Mouse (Mus musculus): ENCODE results near the gene Bad. TPM values are rescaled to one million over a fixed set of nuclear protein-coding genes. Genes with fewer than 3 reads are reported as not detected.

Gene Bad
- polyA plus RNA-seq, 1 experiment from 2014 or later, result 58.1 TPM

DNA sequence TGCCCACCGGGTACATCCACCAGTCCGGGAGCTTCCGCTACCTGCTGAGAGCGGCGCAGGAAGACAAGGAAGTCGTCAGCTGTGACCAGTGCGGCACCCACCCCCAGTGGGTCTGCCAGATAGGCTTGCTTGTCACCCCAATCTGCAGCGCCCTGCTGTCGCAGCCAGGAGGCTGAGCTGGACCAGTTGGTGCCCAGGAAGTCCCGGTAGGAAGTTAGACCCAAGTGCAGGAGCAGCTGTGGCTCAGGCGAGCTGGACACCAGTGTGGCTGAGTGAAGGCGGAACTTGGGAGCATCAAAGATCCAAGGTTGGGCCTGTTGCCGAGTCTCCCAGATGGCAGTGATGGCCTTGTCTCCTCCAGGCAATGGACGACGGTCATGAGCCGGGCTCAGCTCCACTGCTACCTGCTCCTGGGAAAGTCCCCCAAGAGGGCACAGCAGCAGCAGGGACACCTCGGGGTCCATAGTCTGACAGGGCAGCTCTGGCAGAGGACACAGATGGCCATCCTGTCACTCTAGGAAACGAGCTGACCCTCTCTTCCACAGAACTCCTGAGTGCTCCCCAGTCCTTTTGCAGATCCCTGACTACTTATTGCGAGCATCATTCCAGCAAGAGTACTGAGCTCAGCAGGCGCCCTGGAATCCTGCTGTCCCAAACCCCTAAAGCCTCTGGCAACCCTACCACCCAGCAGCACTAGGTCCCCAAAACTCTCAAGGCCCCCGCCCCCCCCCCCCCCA, 53.8 kb downstream of the Bad start:
- no peak for ATAC-seq (replicated peaks; ENCODE audit: low FRiP score, low TSS enrichment, low read depth)
- Histone ChIP-seq H3K9ac (ENCODE audit: low read length) (peak overlapping the region; percentile 39), H3K27me3 (replicated peaks; ENCODE audit: control insufficient read depth, insufficient read depth, low read length) (no peaks in the 10 kb centered on the region), H3K4me1 (replicated peaks; ENCODE audit: control insufficient read depth, insufficient read depth, low read length) (peaks cover 17% of the 10 kb centered on the region), H3K9me3 (ENCODE audit: control insufficient read depth, low read length) (0 out of 2 replicates have a peak, but pooled peaks cover 4% of the 10 kb centered on the region), H3K36me3 (ENCODE audit: control insufficient read depth, insufficient read depth, low read length) (peaks cover 17% of the 10 kb centered on the region; the same call in 1 of the 2 replicates), H3K4me3 (ENCODE audit: low read depth, low read length) (peak overlapping the region; percentile 58), H3K27ac (ENCODE audit: low read depth) (no peak overlapping the region), H3K4me2 (ENCODE audit: low read length) (peak overlapping the region; percentile 89)
- WGBS, result 52% methylated on average over 20 of the region's 21 CpGs
- DNase-seq (ENCODE audit: low spot score), result peak; percentile 57

DNA sequence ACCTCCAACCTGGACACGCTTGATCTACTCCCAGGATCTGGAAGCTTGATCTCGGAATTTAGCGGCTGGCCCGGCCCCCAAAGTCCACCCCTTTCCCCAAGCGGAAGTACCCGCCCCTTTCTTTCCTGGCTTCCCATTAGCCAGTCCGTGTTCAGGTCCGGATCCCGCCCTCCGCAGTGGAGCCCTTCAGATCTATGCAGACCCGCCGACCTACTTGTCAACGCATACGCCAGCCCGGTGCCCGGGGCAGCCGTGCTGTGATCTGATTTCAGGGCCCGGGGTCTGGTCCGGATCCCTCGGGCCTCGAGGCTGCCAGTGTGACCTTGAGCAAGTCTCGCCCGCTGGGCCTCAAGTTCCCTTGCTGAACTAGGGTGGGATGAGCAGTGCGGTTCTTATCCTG, 54.3 kb downstream of the Bad start, which contains the start of the genes Nudt22 and Trpt1:
TSS of gene Nudt22 (minus strand) at position 112 of the 400 bp plus-strand sequence.
TSS of gene Trpt1 (plus strand) at position 126 of the 400 bp plus-strand sequence.
- H3K4me2 ChIP-seq (ENCODE audit: low read length), result peak within 1 kb of the TSS; percentile 89
- ATAC-seq (replicated peaks; ENCODE audit: low FRiP score, low TSS enrichment, low read depth) (peak; percentile 85), DNase-seq (ENCODE audit: low spot score) (peak; percentile 91)
- peaks cover 17% of the 10 kb centered on the region for H3K4me1 ChIP-seq (replicated peaks; ENCODE audit: control insufficient read depth, insufficient read depth, low read length)
- H3K9me3 ChIP-seq (ENCODE audit: control insufficient read depth, low read length), result 0 out of 2 replicates have a peak, but pooled peaks cover 4% of the 10 kb centered on the region
- peak within 1 kb of the TSS; percentile 19; the same call in 1 of the 2 replicates for H3K27ac ChIP-seq (ENCODE audit: low read depth)
- WGBS, result under 1% methylated on average over 24 of the region's 24 CpGs
- peak within 1 kb of the TSS; percentile 62 for H3K9ac ChIP-seq (ENCODE audit: low read length)
- peaks cover 17% of the 10 kb centered on the region; the same call in 1 of the 2 replicates for H3K36me3 ChIP-seq (ENCODE audit: control insufficient read depth, insufficient read depth, low read length)
- H3K27me3 ChIP-seq (replicated peaks; ENCODE audit: control insufficient read depth, insufficient read depth, low read length), result no peaks in the 10 kb centered on the region
- peak within 1 kb of the TSS; percentile 58 for H3K4me3 ChIP-seq (ENCODE audit: low read depth, low read length)

DNA sequence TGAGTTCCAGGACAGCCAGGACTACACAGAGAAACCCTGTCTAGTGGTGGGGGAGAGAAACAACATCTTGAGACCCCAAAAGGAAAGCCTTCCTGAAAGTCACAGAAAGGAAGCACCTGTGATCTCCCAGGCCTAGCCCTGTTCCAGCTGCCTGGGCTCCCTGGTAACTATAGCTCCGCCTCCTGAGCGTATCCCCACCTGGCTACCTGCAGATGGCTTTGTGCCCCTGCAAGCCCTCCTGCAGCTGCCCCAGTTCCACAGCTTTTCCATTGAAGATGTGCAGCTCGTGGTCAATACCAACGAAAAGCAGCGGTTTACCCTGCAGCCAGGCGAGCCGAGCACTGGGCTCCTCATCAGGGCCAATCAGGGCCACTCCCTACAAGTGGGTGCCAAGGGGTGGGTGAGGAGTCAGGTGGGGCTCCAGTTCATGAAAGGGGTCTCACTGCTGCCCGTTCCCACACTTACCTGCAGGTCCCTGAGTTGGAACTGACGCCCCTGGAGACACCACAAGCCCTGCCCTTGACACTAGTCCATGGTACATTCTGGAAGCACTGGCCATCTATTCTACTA, 56.1 kb downstream of the Bad start:
- Histone ChIP-seq H3K9ac (ENCODE audit: low read length) (no peak overlapping the region), H3K27ac (ENCODE audit: low read depth) (no peak overlapping the region), H3K4me2 (ENCODE audit: low read length) (no peak overlapping the region), H3K36me3 (ENCODE audit: control insufficient read depth, insufficient read depth, low read length) (peaks cover 17% of the 10 kb centered on the region; the same call in 1 of the 2 replicates), H3K4me1 (replicated peaks; ENCODE audit: control insufficient read depth, insufficient read depth, low read length) (peaks cover 12% of the 10 kb centered on the region), H3K4me3 (ENCODE audit: low read depth, low read length) (no peak overlapping the region), H3K9me3 (ENCODE audit: control insufficient read depth, low read length) (0 out of 2 replicates have a peak, but pooled peaks cover 4% of the 10 kb centered on the region), H3K27me3 (replicated peaks; ENCODE audit: control insufficient read depth, insufficient read depth, low read length) (no peaks in the 10 kb centered on the region)
- WGBS, result 86% methylated on average over 9 of the region's 9 CpGs
- ATAC-seq (replicated peaks; ENCODE audit: low FRiP score, low TSS enrichment, low read depth) (no peak), DNase-seq (ENCODE audit: low spot score) (no peak)

DNA sequence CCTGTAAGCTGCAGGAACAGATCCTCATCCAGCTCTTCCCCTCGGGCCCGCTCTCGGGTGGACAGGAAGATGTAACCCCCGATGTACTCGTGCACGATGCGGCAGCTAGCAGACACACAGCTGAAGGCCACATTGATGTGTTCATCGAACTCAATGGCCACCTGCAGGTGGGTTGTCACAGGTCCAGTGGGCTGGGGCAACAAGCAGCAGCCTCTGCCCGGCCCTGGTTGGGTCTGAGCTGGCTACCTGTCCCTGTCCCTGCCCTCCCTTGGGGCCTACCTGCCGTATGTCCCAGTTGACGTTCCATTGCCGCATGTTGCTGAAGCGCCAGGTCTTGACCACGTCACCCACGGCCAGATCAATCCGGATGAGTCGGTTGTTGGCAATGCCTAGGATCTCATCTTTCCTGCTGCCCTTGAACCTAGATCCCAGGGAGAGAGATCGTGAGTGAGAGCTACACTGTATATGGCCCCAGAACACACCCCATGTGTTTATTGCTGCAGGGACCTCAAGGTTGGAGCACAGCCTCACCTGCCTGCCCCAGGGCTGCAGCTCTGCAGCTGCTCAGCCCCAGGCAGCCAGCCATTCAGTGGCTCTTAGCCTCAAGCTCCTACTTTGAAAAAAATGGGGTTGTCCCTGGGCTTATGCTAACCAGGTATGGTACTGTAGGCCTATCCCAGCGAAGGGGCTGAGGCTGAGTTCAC, 57.9 kb downstream of the Bad start:
- Histone ChIP-seq H3K4me3 (ENCODE audit: low read depth, low read length) (no peak overlapping the region), H3K9me3 (ENCODE audit: control insufficient read depth, low read length) (0 out of 2 replicates have a peak, but pooled peaks cover 4% of the 10 kb centered on the region), H3K27ac (ENCODE audit: low read depth) (no peak overlapping the region), H3K36me3 (ENCODE audit: control insufficient read depth, insufficient read depth, low read length) (peaks cover 17% of the 10 kb centered on the region; the same call in 1 of the 2 replicates), H3K4me2 (ENCODE audit: low read length) (no peak overlapping the region), H3K27me3 (replicated peaks; ENCODE audit: control insufficient read depth, insufficient read depth, low read length) (no peaks in the 10 kb centered on the region), H3K4me1 (replicated peaks; ENCODE audit: control insufficient read depth, insufficient read depth, low read length) (peaks cover 12% of the 10 kb centered on the region), H3K9ac (ENCODE audit: low read length) (no peak overlapping the region)
- WGBS, result 89% methylated on average over 19 of the region's 19 CpGs
- ATAC-seq (replicated peaks; ENCODE audit: low FRiP score, low TSS enrichment, low read depth) (no peak), DNase-seq (ENCODE audit: low spot score) (no peak)

Small RNA genes within 50 kb of the gene (microRNA-seq; reads per million reads assigned to microRNA genes)
- 1.4 reads per million, percentile 16 among the genes with 10 or more reads in this experiment for gene Mir6990

Other genes starting within 250 kb of the Bad start
- 18.9 and 20.3 TPM in 2 replicates for gene Rps6ka4, start 101.2 kb upstream of the Bad start, polyA plus RNA-seq (2014; fragmentation: Nextera tagmentation; extraction: Ambion mirVana)
- 0.85 and 1.0 TPM in 2 replicates for gene Ccdc88b, start 83.7 kb upstream of the Bad start, polyA plus RNA-seq (2014; fragmentation: Nextera tagmentation; extraction: Ambion mirVana)
- gene Trmt112, start 32.2 kb upstream of the Bad start, polyA plus RNA-seq (2014; fragmentation: Nextera tagmentation; extraction: Ambion mirVana), result 136 and 150 TPM in 2 replicates
- gene Prdx5, start 31.8 kb upstream of the Bad start, polyA plus RNA-seq (2014; fragmentation: Nextera tagmentation; extraction: Ambion mirVana), result 116 and 139 TPM in 2 replicates
- gene Esrra, start 20.0 kb upstream of the Bad start, polyA plus RNA-seq (2014; fragmentation: Nextera tagmentation; extraction: Ambion mirVana), result 7.5 and 9.9 TPM in 2 replicates
- gene Catsperz, start 16.5 kb upstream of the Bad start, polyA plus RNA-seq (2014; fragmentation: Nextera tagmentation; extraction: Ambion mirVana), result 0.70 and 1.4 TPM in 2 replicates
- gene Kcnk4, start 7.3 kb upstream of the Bad start, polyA plus RNA-seq (2014; fragmentation: Nextera tagmentation; extraction: Ambion mirVana), result 0.22 TPM in 1 of 2 replicates, not detected in the other
- gene Gpr137, start 619 bp downstream of the Bad start, polyA plus RNA-seq (2014; fragmentation: Nextera tagmentation; extraction: Ambion mirVana), result 20.2 and 21.8 TPM in 2 replicates
- 111 and 199 TPM in 2 replicates for gene Ppp1r14b, start 33.1 kb downstream of the Bad start, polyA plus RNA-seq (2014; fragmentation: Nextera tagmentation; extraction: Ambion mirVana)
- gene Plcb3, start 34.6 kb downstream of the Bad start, polyA plus RNA-seq (2014; fragmentation: Nextera tagmentation; extraction: Ambion mirVana), result 123 and 138 TPM in 2 replicates
- gene Fkbp2, start 38.6 kb downstream of the Bad start, polyA plus RNA-seq (2014; fragmentation: Nextera tagmentation; extraction: Ambion mirVana), result 96.9 and 103 TPM in 2 replicates
- gene Vegfb, start 45.8 kb downstream of the Bad start, polyA plus RNA-seq (2014; fragmentation: Nextera tagmentation; extraction: Ambion mirVana), result 38.7 and 50.5 TPM in 2 replicates
- gene Dnajc4, start 50.7 kb downstream of the Bad start, polyA plus RNA-seq (2014; fragmentation: Nextera tagmentation; extraction: Ambion mirVana), result 23.3 and 25.2 TPM in 2 replicates
- gene Nudt22, start 54.3 kb downstream of the Bad start, polyA plus RNA-seq (2014; fragmentation: Nextera tagmentation; extraction: Ambion mirVana), result 14.6 and 16.1 TPM in 2 replicates
- 9.5 and 10.3 TPM in 2 replicates for gene Trpt1, start 54.3 kb downstream of the Bad start, polyA plus RNA-seq (2014; fragmentation: Nextera tagmentation; extraction: Ambion mirVana)
- 7.0 and 7.3 TPM in 2 replicates for gene Fermt3, start 77.6 kb downstream of the Bad start, polyA plus RNA-seq (2014; fragmentation: Nextera tagmentation; extraction: Ambion mirVana)
- gene Stip1, start 98.1 kb downstream of the Bad start, polyA plus RNA-seq (2014; fragmentation: Nextera tagmentation; extraction: Ambion mirVana), result 212 and 227 TPM in 2 replicates
- gene Macrod1, start 114.9 kb downstream of the Bad start, polyA plus RNA-seq (2014; fragmentation: Nextera tagmentation; extraction: Ambion mirVana), result 7.1 and 8.5 TPM in 2 replicates
- 3.6 TPM in 2 replicates for gene Flrt1, start 163.9 kb downstream of the Bad start, polyA plus RNA-seq (2014; fragmentation: Nextera tagmentation; extraction: Ambion mirVana)